Mouse (Mus musculus): Measurements from ENCODE around the gene Lrsam1. TPM values are rescaled to one million over a fixed set of nuclear protein-coding genes. Genes with fewer than 3 reads are reported as not detected.
"Not testable (repeated sequence)": the region's sequence is repeated elsewhere in the genome, so short reads cannot be mapped to it uniquely, and the experiment has no call there.

Gene Lrsam1
- total RNA-seq (2021): 1 to 10 TPM; 9.1 to 9.4 TPM
- long read RNA-seq, experiment 1, full-length matches to known transcripts: 1 of 5 reads
- long read RNA-seq, experiment 1, partial matches to known transcripts: 0 of 5 reads
- long read RNA-seq, experiment 1, other reads (novel, unspliced or antisense): 4 of 5 reads
- long read RNA-seq, experiment 2, full-length matches to known transcripts: 2 of 8 reads
- long read RNA-seq, experiment 2, partial matches to known transcripts: 0 of 8 reads
- long read RNA-seq, experiment 2, other reads (novel, unspliced or antisense): 6 of 8 reads

GRCm38 (mm10) chr2:32961192-32961995 lies at the start of gene Lrsam1, which contains the start of gene Rpl12:
Gene Lrsam1 (minus strand): TSS chr2:32961614.
Gene Rpl12 (plus strand): TSS chr2:32961559.
- DNase-seq: peak; percentile 93 to 94
- intact Hi-C loops (cut with DNase I): no loop called here

- DNase-seq; intact Hi-C loops (cut with DNase I): not testable (repeated sequence)
Observed at GRCm38 (mm10) chr2:33009055-33009454, 47.6 kb upstream of the Lrsam1 start.

DNA sequence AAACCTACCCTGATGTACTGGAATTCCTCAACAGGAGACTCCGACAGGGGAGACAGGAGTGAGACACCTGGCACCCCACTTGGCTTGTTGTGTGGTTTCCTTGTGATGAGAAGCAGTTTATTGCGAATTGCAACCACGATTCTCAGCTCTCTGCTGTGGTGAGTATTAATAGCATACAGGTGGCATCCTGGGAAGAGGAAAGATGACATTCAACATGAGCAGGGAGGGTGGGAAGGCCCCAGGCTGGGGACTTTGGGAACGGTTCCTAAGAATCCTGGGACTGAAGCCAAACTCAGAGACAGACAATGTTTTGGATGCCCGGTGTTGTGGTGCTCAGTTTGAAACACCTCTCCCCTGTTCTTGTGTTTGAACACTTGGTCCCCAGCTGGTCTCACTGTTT lies 43.6 kb upstream of the Lrsam1 start:
- DNase-seq: no peak
- intact Hi-C loops (cut with DNase I): no loop called here

DNA sequence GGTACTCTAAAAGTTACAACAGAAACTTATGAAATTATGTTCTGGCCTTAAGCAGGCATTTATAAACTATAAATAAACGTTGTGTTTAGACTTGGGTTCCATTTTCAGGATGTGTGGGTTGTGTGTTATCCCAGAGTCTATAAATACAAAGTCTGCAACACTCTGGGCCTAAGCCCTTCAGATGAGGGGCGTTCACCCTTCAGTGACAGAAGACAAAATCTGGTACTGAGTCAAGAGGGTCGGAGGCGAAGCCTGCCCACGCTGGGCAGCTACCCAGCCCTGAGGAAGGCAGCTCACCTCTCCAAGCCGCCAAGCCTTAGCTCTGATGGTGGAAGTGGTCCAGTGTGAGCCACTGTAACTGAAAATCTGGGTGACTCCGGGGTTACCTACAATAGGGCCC lies 40.7 kb upstream of the Lrsam1 start:
- no peak for DNase-seq
- intact Hi-C loops (cut with DNase I): no loop called here

DNA sequence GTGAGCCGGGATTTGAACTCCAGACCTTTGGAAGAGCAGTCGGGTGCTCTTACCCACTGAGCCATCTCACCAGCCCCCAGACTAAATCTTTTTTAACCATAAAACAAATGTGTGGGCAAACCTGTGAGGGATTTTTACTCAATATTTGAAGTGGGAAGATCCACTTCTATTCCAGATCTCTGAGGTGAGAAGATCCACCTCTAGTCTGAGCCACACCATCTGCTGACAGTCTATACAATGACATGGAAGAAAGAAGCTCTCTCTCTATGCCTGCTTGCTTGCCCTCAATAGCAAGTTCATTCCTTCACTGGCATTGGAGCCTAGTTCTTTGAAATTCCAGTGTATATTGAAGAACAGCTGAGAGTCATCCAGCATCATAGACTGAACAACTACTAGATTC lies 38.3 kb upstream of the Lrsam1 start:
- intact Hi-C loops (cut with DNase I): no loop called here
- DNase-seq: no peak

DNA sequence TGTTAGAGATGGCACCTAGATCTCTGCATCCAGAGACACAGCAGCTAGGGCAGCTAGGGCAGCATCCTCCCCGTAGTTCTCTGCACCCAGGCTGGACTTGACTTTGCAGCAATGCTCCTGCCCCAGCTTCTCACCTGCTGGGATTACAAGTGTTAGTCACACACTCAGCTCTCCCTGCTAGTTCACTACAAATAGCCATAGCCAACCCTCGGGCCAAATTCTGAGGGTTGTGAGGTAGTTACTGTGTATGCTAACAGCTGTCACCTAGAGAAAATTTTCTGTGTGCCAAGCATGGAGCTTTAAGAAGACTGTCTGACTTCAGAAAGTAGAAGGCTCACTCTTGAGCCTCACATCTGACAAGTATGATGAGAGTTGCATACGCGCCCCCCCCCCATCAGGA lies 36.4 kb upstream of the Lrsam1 start:
- no peak for DNase-seq
- intact Hi-C loops (cut with DNase I): no loop called here

GRCm38 (mm10) chr2:32997081-32997480 lies 35.7 kb upstream of the Lrsam1 start:
- no peak for DNase-seq
- intact Hi-C loops (cut with DNase I): no loop called here

DNA sequence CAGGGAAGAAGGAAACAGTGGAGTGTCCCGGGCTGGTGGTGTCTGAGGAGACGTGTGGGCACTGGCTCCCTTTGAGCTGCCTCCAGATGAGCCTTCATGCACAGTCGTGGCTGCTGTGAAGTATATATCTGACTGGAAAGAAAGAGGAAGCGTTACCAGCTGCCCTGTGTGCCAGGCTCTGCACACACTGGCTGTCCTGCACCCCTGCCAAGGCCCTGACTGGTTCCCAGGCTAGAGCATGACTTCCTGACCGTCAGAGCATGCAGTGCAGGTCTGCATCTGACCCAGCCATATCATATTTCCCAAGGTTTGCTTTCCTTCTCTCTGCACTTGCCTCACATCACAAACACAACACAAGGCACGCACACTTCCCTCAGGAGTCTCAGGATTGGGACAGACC lies 30.7 kb upstream of the Lrsam1 start:
- no peak for DNase-seq

GRCm38 (mm10) chr2:32990167-32990832 lies 28.9 kb upstream of the Lrsam1 start:
- DNase-seq: no peak
- intact Hi-C loops (cut with DNase I): no loop called here

More for the DNA sequence above, 30.7 kb upstream of the Lrsam1 start:
- intact Hi-C loops (cut with DNase I): no loop called here

DNA sequence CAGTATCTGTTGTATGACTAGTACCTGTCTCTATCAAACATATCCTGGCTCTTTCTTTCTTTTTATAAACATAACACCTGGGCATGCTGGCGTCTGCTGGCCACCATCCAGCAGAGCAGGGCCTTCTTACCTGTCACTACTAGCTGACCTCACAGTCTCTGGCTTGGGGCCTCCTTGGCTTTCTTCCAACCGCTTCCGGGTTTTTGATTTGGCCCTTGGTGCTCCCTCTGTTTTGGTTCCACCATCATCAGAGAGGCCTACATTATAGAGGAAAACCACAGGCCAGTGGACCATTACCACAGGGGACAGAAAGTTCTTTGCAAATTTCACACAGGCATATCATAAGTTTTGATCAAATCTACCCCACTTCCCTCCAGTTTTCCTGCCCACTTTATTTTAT lies 28.0 kb upstream of the Lrsam1 start:
- intact Hi-C loops (cut with DNase I): loop anchor here (10.0 kb wide), 1 partner anchor 375 kb away; no protein-coding TSS in a partner anchor

DNA sequence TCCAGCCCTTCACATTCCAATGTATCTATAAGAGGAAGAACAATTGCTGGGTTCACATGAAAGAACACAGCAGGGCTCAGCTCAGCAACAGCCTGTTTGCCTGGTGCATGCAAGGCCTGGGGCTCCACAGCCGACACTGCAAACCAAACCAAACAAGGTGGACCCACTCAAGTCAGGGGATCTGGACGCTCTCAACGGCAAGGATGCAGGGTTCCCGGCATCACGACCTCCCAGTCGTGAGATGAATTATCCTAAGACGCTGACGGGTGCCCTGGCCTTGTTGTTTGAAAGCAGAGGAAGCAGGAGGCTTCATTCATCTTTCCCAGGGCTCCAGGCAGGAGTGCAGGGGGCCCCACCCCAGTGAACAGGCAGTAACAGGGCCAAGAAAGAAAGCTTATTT lies 24.4 kb upstream of the Lrsam1 start:
- no peak for DNase-seq
- intact Hi-C loops (cut with DNase I): loop anchor here (10.0 kb wide), 1 partner anchor 379 kb away; no protein-coding TSS in a partner anchor

More for the DNA sequence above, 28.0 kb upstream of the Lrsam1 start:
- DNase-seq: no peak

- intact Hi-C loops (cut with DNase I): loop anchor here (10.0 kb wide), 1 partner anchor 381 kb away; no protein-coding TSS in a partner anchor
Observed at GRCm38 (mm10) chr2:32983617-32984016, 22.2 kb upstream of the Lrsam1 start.

GRCm38 (mm10) chr2:32982700-32983099 lies 21.3 kb upstream of the Lrsam1 start:
- intact Hi-C loops (cut with DNase I): loop anchor here (10.0 kb wide), 1 partner anchor 382 kb away; no protein-coding TSS in a partner anchor

More at GRCm38 (mm10) chr2:32983617-32984016, 22.2 kb upstream of the Lrsam1 start:
- no peak for DNase-seq

DNA sequence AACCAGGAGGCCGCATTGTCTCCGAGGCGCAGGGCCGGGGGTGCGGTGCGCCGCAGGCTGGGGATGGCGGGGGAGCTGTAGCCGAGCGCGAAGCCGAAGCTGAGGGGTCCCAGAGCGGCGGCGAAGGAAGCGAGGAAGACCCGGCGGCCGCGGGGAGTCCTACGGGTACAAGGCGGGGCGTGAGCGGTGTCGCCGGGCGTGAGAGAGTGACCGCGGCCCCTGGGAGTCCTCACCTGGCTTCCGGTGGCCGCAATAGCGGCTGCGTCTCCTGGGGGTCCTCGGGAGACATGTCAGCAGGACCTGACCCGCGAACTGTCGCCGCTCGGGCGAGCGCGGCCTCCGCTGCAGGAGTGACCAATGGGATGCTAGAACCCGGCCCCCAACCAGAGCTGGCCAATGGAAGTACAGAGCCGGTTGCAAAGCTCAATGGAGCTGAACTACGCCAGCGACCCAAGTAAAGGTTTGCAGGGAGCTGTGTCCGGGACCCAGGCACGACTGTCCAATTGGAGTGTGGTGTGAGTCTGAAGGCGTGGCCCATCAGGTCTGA lies 20.4 kb upstream of the Lrsam1 start, which contains the start of gene Slc2a8:
TSS of gene Slc2a8 (minus strand) at position 359 of the 547 bp plus-strand sequence.
- DNase-seq: peak; percentile 80 to 91
- intact Hi-C loops (cut with DNase I): loop anchor here (10.0 kb wide), 1 partner anchor 383 kb away; no protein-coding TSS in a partner anchor

More at GRCm38 (mm10) chr2:32982700-32983099, 21.3 kb upstream of the Lrsam1 start:
- no peak for DNase-seq

- DNase-seq: no peak
- intact Hi-C loops (cut with DNase I): loop anchor here (10.0 kb wide), 1 partner anchor 384 kb away; no protein-coding TSS in a partner anchor
Observed at GRCm38 (mm10) chr2:32981281-32981680, 19.9 kb upstream of the Lrsam1 start.

DNA sequence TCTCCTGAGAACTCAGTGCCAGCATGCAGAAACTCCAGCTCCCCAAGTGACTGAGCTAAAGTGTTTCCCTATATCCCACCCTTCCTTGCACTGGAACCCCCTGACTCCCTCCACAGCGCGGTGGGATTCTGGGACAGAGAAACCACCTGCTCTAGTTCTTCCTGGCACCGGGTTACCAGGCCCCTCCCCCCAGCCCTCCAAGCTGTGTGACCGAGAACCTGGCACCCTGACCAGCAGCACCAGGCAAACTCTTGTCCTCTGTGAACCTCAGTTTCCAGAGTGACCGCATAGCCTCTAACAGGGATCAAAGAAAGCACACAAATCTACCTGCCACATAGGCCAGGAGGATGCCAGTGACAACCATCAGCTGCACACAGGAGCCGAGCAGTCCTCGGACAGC lies 18.3 kb upstream of the Lrsam1 start:
- no peak for DNase-seq
- intact Hi-C loops (cut with DNase I): loop anchor here (10.0 kb wide), 1 partner anchor 385 kb away; no protein-coding TSS in a partner anchor

DNA sequence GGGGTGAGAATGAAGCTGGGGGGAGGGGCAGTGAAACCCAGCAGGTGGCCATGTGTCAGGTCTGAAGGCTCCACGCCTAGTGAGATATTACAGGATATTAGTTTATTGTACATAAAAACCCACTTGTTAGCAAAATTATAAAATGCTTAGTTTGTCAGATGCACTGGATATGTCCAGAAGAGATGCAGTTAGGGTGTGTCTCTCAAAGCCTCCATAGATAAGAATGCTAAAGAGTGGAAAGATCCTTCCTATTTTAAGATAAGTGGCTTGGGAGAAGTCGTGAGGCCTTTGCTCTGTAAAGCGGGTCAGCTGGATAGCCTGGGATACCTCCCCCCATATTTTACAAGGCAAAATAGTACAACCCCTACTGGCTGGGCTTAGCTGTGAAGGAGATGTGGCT lies 17.3 kb upstream of the Lrsam1 start:
- no peak for DNase-seq
- intact Hi-C loops (cut with DNase I): no loop called here

GRCm38 (mm10) chr2:32977114-32977513 lies 15.7 kb upstream of the Lrsam1 start:
- intact Hi-C loops (cut with DNase I): no loop called here
- DNase-seq: no peak

DNA sequence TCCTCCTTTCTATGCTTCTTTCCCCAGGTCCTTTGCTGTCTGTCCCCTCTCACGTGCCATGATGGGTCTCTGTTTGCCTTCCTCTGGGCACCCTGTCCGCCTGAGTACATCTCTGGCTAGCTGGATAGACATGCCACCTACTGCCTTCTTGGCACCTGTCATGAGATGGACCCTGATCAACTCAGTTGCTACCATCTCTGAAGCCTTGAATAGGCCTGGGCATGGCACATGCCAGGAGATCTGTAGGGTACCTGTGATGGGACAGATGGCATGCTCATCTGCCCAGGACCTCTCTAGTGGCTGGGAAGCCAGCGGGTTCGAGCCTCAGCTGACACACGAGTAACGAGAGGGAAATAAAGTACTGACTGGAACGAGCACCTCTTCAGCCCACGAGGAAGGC lies 12.8 kb upstream of the Lrsam1 start:
- no peak for DNase-seq
- intact Hi-C loops (cut with DNase I): no loop called here

DNA sequence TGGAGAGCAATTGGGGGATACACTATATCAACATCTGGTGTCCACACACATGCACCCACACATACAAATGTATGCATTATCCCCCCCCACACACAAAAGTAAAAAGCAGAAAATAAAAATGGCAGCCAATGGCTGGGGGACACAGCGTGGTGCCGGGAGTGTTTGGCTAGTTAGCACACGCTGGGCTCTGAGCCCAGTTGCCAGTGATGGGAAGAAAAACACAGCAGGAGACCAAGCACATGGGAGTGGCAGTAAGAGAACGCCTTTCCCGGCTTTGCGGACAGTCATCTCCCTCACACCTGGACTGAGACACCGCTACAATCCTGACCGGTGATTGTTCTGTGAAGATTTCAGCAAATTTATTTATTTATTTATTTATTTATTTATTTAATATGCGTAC lies 9.8 kb upstream of the Lrsam1 start:
- intact Hi-C loops (cut with DNase I): no loop called here
- no peak for DNase-seq

All from gastrocnemius, postnatal 36 days (tissue).